Mouse (Mus musculus): ENCODE data around the gene Cdh22.

GRCm38 (mm10) chr2:165126896-165127562 lies 107.6 kb downstream of the Cdh22 start:
- TF ChIP-seq CTCF (IDR thresholded peaks at IDR 0.05; ENCODE audit: low read depth): no peak
- no peak for TF ChIP-seq EP300 (IDR thresholded peaks at IDR 0.05; ENCODE audit: low read depth)
